Mouse (Mus musculus): ENCODE data around the gene Scamp1. TPM values are rescaled to one million over a fixed set of nuclear protein-coding genes. Genes with fewer than 3 reads are reported as not detected.
"Not testable (repeated sequence)": the region's sequence is repeated elsewhere in the genome, so short reads cannot be mapped to it uniquely, and the experiment has no call there.

Gene Scamp1
- polyA plus RNA-seq (2015; fragmentation: Nextera tagmentation; extraction: Ambion mirVana), result 37.9 and 39.5 TPM in 2 replicates

DNA sequence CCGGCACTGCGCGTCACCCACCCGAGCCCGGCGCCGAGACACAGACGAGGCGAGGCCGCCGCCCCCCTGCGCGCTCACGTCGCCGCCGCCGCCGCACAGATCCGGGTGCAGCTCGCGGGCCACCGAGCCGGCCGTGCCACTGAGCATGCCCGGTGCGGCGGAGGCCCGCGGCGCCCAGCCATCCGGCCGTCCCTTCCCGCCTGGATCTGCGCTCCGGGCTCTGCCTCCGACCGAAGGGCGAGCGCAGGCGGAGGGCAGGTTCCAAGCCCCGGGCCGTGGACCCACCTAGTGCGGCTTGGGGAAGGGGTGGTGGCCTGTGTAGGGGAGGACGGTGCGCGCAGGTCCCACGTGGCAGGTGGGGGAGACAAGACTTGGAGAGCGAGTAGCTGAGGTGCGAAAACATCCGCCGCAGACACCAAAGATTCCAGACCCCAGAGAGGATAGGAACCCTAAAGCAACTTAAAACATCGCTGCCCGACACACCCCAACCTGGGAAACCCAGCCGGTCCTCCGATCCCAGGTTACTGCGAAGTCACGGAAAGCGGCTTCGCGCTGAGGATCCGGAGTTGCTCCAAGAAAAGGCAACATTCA lies at the start of gene Scamp1:
Gene Scamp1 (minus strand): TSS at position 577 of the 591 bp plus-strand sequence.
- peak; percentile 98 for ATAC-seq (ENCODE audit: low FRiP score, low TSS enrichment)
- 0% methylated on average over 53 of the region's 62 CpGs for WGBS
- Histone ChIP-seq H3K9ac (replicated peaks; ENCODE audit: low read length) (peak within 1 kb of the TSS; percentile 96), H3K36me3 (ENCODE audit: insufficient read depth, low read length) (no peaks in the 10 kb centered on the region), H3K4me1 (ENCODE audit: insufficient read depth, low read length) (peaks cover 12% of the 10 kb centered on the region), H3K27ac (ENCODE audit: low read length) (peak within 1 kb of the TSS; percentile 75), H3K9me3 (ENCODE audit: low read length) (no peaks in the 10 kb centered on the region), H3K4me3 (ENCODE audit: low read length) (peak within 1 kb of the TSS; percentile 93), H3K4me2 (replicated peaks; ENCODE audit: low read depth, low read length) (peak within 1 kb of the TSS; percentile 91), H3K27me3 (ENCODE audit: insufficient read depth, low read length) (no peaks in the 10 kb centered on the region)

DNA sequence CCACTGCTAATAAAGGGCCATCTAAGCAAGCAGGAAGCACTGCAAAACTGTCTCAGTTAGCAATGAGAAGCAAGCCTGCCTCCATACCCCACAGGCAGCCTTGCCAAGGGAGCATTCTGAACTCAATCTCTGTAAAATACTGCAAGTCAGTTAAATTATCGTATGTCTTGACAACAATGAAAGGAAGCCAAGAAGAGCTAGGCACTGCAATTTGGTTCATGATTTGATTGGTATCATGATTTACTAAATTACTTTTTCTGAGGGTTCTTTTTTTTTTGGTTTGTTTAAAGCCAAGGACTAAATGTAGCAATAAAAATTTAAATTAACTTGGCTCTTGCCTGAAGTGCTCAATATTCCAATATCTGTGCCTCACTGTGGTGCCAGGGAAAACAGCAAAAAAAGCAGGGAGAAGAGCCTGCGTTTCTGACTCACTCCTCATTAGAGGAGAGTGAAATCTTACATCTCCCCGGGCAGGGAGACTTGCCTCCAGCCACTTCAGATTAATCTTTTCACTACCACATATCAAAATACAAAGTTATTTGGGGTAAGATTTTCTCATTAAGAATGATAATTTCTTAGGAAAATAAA lies 44.8 kb upstream of the Scamp1 start:
- ATAC-seq (ENCODE audit: low FRiP score, low TSS enrichment), result no peak
- Histone ChIP-seq H3K27me3 (ENCODE audit: insufficient read depth, low read length) (no peaks in the 10 kb centered on the region), H3K4me3 (ENCODE audit: low read length) (no peak overlapping the region), H3K9me3 (ENCODE audit: low read length) (no peaks in the 10 kb centered on the region), H3K9ac (replicated peaks; ENCODE audit: low read length) (no peak overlapping the region), H3K4me1 (ENCODE audit: insufficient read depth, low read length) (no peaks in the 10 kb centered on the region), H3K4me2 (replicated peaks; ENCODE audit: low read depth, low read length) (no peak overlapping the region), H3K36me3 (ENCODE audit: insufficient read depth, low read length) (no peaks in the 10 kb centered on the region), H3K27ac (ENCODE audit: low read length) (no peak overlapping the region)
- 62% methylated on average over 3 of the region's 3 CpGs for WGBS

DNA sequence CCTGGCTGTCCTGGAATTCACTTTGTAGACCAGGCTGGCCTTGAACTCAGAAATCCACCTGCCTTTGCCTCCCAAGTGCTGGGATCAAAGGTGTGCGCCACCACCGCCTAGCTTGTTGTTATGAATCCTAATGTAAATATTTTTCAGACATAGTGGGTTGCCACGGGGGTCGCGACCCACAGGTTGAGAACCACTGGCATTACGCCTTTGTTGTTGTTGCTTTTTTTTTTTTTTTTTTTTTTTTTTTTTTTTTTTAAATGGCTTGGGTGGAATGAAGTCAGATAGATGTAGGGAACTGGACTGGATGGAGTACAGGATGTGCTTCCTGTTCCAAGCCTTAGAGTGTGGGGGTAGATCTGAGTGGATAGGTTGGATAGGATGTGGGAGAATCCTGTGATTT lies 43.3 kb upstream of the Scamp1 start:
- not testable (repeated sequence) for ATAC-seq (ENCODE audit: low FRiP score, low TSS enrichment); H3K36me3 ChIP-seq (ENCODE audit: insufficient read depth, low read length); H3K9ac ChIP-seq (replicated peaks; ENCODE audit: low read length); H3K4me1 ChIP-seq (ENCODE audit: insufficient read depth, low read length); H3K9me3 ChIP-seq (ENCODE audit: low read length); H3K4me3 ChIP-seq (ENCODE audit: low read length); H3K4me2 ChIP-seq (replicated peaks; ENCODE audit: low read depth, low read length); H3K27me3 ChIP-seq (ENCODE audit: insufficient read depth, low read length); H3K27ac ChIP-seq (ENCODE audit: low read length)
- 93% methylated on average over 6 of the region's 6 CpGs for WGBS

DNA sequence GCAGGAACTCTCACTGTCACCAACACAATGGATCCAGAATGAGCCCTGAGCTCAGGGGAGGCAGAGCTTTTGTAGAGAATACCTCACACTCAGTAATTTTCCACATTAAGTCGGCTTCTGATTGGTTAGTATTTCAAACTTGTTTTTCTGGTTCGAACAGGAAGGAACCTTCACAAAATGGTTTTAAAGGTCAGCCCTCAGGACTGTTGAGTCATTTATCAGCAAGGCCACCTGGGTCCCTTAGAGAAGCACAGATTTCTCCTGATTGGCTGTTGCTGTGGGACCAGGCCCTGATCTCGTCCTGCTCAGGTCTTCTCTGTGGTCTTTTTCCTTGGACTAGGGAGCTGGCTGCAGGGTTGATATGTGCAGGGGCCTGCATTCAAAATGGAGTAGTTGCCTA lies 42.4 kb upstream of the Scamp1 start:
- Histone ChIP-seq H3K27me3 (ENCODE audit: insufficient read depth, low read length) (no peaks in the 10 kb centered on the region), H3K36me3 (ENCODE audit: insufficient read depth, low read length) (no peaks in the 10 kb centered on the region), H3K27ac (ENCODE audit: low read length) (peak overlapping the region; percentile 77), H3K4me1 (ENCODE audit: insufficient read depth, low read length) (no peaks in the 10 kb centered on the region), H3K4me2 (replicated peaks; ENCODE audit: low read depth, low read length) (no peak overlapping the region), H3K9ac (replicated peaks; ENCODE audit: low read length) (no peak overlapping the region), H3K9me3 (ENCODE audit: low read length) (peaks cover 9% of the 10 kb centered on the region), H3K4me3 (ENCODE audit: low read length) (no peak overlapping the region)
- peak; percentile 59 for ATAC-seq (ENCODE audit: low FRiP score, low TSS enrichment)
- 55% methylated on average over 3 of the region's 3 CpGs for WGBS

DNA sequence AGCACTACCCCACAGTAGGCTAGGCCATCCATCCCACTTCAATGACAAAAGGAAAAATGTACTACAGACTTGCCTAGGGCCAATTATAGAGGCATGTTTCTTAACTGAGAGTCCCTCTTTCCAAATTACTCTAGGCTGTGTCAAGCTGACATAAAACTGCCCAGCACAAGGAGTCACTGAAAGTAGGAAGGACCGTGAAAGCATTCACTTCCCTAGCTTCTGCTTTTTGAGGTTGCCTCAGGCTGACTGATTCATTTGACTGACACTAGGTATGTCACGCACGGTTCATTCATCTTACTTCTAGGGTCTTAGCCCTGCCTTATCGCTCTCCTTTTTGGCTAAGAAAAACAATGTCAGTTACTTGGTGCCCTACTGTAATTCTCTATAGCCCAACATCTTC lies 36.8 kb upstream of the Scamp1 start:
- Histone ChIP-seq H3K4me2 (replicated peaks; ENCODE audit: low read depth, low read length) (no peak overlapping the region), H3K27me3 (ENCODE audit: insufficient read depth, low read length) (no peaks in the 10 kb centered on the region), H3K4me1 (ENCODE audit: insufficient read depth, low read length) (no peaks in the 10 kb centered on the region), H3K9ac (replicated peaks; ENCODE audit: low read length) (no peak overlapping the region), H3K27ac (ENCODE audit: low read length) (no peak overlapping the region), H3K9me3 (ENCODE audit: low read length) (peaks cover 9% of the 10 kb centered on the region), H3K36me3 (ENCODE audit: insufficient read depth, low read length) (no peaks in the 10 kb centered on the region), H3K4me3 (ENCODE audit: low read length) (no peak overlapping the region)
- no peak for ATAC-seq (ENCODE audit: low FRiP score, low TSS enrichment)
- 93% methylated on average over 4 of the region's 4 CpGs for WGBS

DNA sequence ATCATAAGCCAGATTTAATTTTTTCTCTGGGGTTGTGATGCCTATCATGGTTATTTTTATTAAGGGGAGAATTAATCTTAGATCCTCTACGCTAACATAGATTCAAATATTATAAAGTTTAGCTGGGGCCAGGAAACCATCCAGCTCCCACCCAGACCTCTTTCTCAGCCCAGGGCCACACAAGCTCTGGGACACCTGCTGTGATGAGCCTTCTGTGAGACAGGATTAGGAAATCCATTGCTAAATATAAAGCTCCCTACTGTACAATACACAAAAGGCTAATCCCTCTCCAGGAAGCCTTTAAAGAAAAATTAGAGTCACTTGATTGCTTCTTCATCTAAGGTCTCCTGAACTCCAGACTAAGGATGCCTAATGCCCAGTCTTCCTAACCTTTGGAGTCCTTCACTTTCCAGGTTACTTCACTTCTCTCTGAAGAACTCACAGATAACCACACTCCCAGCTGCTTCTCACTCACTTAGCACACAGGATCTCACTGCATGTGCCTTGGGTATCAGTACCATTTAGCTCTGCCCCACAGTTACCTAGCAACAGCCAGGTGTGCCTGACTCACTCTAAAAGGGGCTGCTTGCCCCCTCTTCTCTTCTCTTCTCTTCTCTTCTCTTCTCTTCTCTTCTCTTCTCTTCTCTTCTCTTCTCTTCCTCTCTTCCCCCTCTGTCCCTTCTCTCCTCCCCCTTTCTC lies 35.6 kb upstream of the Scamp1 start:
- peaks cover 9% of the 10 kb centered on the region for H3K9me3 ChIP-seq (ENCODE audit: low read length)
- H3K9ac ChIP-seq (replicated peaks; ENCODE audit: low read length), result no peak overlapping the region
- no peak overlapping the region for H3K4me2 ChIP-seq (replicated peaks; ENCODE audit: low read depth, low read length)
- no peak for ATAC-seq (ENCODE audit: low FRiP score, low TSS enrichment)
- H3K27ac ChIP-seq (ENCODE audit: low read length), result no peak overlapping the region
- no peaks in the 10 kb centered on the region for H3K27me3 ChIP-seq (ENCODE audit: insufficient read depth, low read length)
- H3K4me3 ChIP-seq (ENCODE audit: low read length), result no peak overlapping the region
- no peaks in the 10 kb centered on the region for H3K36me3 ChIP-seq (ENCODE audit: insufficient read depth, low read length)
- H3K4me1 ChIP-seq (ENCODE audit: insufficient read depth, low read length), result no peaks in the 10 kb centered on the region
- 90% methylated on average over 1 of the region's 1 CpGs for WGBS

DNA sequence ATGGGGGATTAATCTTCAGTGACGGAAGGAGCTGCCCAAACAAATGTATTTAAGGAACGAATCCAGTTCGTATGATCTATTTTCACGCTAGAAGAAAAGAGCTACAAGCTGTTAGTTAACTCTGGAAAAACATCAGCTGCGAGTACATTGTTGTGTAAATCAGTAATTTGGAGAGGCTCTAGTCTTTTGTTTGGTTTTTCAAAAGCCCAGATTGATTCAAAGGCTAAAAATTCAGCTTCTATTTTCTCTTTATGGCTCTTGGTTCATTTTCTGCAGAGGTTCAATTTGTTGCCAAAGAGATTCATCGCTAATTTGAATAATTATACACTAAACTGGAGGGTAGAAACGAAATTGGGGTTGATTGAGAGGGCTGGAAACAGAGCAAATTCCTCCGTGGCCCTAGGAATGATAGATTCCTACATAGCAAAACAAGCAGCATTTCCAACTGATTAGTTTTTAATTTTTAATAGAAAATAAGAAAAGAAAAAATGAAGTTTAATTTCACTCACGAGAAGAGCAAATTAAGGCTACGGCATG lies 31.4 kb upstream of the Scamp1 start:
- Histone ChIP-seq H3K36me3 (ENCODE audit: insufficient read depth, low read length) (no peaks in the 10 kb centered on the region), H3K9me3 (ENCODE audit: low read length) (no peaks in the 10 kb centered on the region), H3K27ac (ENCODE audit: low read length) (no peak overlapping the region), H3K4me3 (ENCODE audit: low read length) (no peak overlapping the region), H3K9ac (replicated peaks; ENCODE audit: low read length) (no peak overlapping the region), H3K4me2 (replicated peaks; ENCODE audit: low read depth, low read length) (no peak overlapping the region), H3K4me1 (ENCODE audit: insufficient read depth, low read length) (no peaks in the 10 kb centered on the region), H3K27me3 (ENCODE audit: insufficient read depth, low read length) (no peaks in the 10 kb centered on the region)
- no peak for ATAC-seq (ENCODE audit: low FRiP score, low TSS enrichment)
- WGBS, result 88% methylated on average over 10 of the region's 10 CpGs

DNA sequence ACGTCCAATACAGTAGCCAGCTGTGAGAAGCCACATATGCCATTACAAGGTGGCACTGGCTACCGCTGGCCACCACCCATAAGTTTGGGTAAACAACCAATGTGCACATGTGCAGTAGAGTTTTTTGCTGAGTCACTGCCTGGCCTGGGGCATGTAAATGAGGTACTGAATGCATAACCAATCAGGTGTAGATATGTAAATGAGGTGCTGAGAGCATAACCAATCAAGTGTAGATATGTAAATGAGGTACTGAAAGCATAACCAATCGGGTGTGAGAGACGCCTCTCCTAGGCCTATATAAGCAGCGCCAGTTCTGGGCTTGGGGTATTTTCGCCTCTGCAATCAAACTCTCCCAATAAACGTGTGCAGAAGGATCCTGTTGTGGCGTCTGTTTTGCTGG lies 27.2 kb upstream of the Scamp1 start:
- WGBS, result 89% methylated on average over 8 of the region's 8 CpGs
- not testable (repeated sequence) for H3K9me3 ChIP-seq (ENCODE audit: low read length); H3K36me3 ChIP-seq (ENCODE audit: insufficient read depth, low read length)

DNA sequence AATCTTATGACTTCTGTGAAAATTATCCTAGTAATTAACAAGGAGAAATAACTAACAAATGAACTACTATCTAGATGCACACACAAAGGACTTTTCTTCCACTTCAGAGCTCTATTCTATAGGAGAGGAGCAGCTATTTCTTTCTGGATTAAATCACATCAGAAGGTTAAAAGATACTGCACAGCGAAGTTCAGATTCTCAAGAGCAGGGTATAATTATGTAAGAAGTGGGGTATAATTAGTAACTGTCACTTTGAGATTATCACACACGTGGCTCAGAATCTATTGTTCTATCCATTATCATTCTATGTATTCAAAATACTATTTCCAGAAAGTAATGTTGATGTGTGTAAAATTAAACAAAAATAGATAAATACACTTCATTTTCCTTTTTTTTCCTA lies 22.6 kb upstream of the Scamp1 start:
- Histone ChIP-seq H3K36me3 (ENCODE audit: insufficient read depth, low read length) (no peaks in the 10 kb centered on the region), H3K4me1 (ENCODE audit: insufficient read depth, low read length) (peaks cover 5% of the 10 kb centered on the region; the same call in 1 of the 2 replicates), H3K27ac (ENCODE audit: low read length) (no peak overlapping the region), H3K4me3 (ENCODE audit: low read length) (no peak overlapping the region), H3K27me3 (ENCODE audit: insufficient read depth, low read length) (no peaks in the 10 kb centered on the region), H3K9ac (replicated peaks; ENCODE audit: low read length) (no peak overlapping the region), H3K4me2 (replicated peaks; ENCODE audit: low read depth, low read length) (no peak overlapping the region), H3K9me3 (ENCODE audit: low read length) (no peaks in the 10 kb centered on the region)
- no peak for ATAC-seq (ENCODE audit: low FRiP score, low TSS enrichment)
- 81% methylated on average over 2 of the region's 2 CpGs for WGBS

More for the DNA sequence above, 27.2 kb upstream of the Scamp1 start:
- not testable (repeated sequence) for H3K4me1 ChIP-seq (ENCODE audit: insufficient read depth, low read length); H3K4me2 ChIP-seq (replicated peaks; ENCODE audit: low read depth, low read length); H3K27ac ChIP-seq (ENCODE audit: low read length); H3K4me3 ChIP-seq (ENCODE audit: low read length); H3K27me3 ChIP-seq (ENCODE audit: insufficient read depth, low read length); H3K9ac ChIP-seq (replicated peaks; ENCODE audit: low read length); ATAC-seq (ENCODE audit: low FRiP score, low TSS enrichment)

DNA sequence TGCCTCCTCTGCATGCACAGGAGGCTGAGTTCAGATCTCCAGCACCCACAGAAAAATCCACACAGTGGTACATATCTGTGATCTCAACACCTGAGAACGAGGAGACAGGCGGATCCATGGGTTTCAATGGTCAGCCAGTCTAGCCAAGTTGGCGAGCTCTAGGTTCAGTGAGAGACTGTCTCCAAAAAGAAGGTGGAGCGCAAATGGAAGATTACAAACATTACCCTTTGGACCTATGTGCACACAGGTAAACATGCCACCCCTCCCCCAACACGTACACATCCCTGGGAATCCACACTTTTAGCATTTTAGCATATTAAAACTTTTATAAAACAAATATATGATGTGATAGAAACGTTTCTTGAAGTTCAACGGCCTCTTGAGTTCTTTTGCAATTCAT lies 21.9 kb upstream of the Scamp1 start:
- H3K27ac ChIP-seq (ENCODE audit: low read length), result no peak overlapping the region
- H3K36me3 ChIP-seq (ENCODE audit: insufficient read depth, low read length), result no peaks in the 10 kb centered on the region
- peaks cover 5% of the 10 kb centered on the region; the same call in 1 of the 2 replicates for H3K4me1 ChIP-seq (ENCODE audit: insufficient read depth, low read length)
- ATAC-seq (ENCODE audit: low FRiP score, low TSS enrichment), result no peak
- no peak overlapping the region for H3K4me2 ChIP-seq (replicated peaks; ENCODE audit: low read depth, low read length)
- no peaks in the 10 kb centered on the region for H3K27me3 ChIP-seq (ENCODE audit: insufficient read depth, low read length)
- no peaks in the 10 kb centered on the region for H3K9me3 ChIP-seq (ENCODE audit: low read length)
- 88% methylated on average over 7 of the region's 7 CpGs for WGBS
- no peak overlapping the region for H3K4me3 ChIP-seq (ENCODE audit: low read length)
- H3K9ac ChIP-seq (replicated peaks; ENCODE audit: low read length), result no peak overlapping the region
